Mouse (Mus musculus) E14TG2a.4 (cell line): ENCODE data around the gene Cyp17a1.
A peak's percentile ranks its signal among the peaks of the same experiment; 100 is the strongest.

Source experiments
- H3K27me3 ChIP-seq: 2 replicates; pipeline ENCODE4 v1.6.1; 2014; ENCODE audit warnings: low read length, control low read depth; ENCODE audit not compliant: insufficient read depth
- H3K36me3 ChIP-seq: 2 replicates; pipeline ENCODE4 v1.6.1; 2014; ENCODE audit warnings: low read length, control low read depth; ENCODE audit not compliant: insufficient read depth
- H3K4me1 ChIP-seq: replicated peaks from 2 replicates; pipeline ENCODE4 v1.6.1; 2014; ENCODE audit warnings: low read depth, low read length, control low read depth
- H3K4me3 ChIP-seq: replicated peaks from 2 replicates; pipeline ENCODE4 v1.5.1; 2014; ENCODE audit warnings: mild to moderate bottlenecking, low read length
- H3K9me3 ChIP-seq: 2 replicates; pipeline ENCODE4 v1.6.1; 2014; ENCODE audit warnings: low read length, control low read depth
- CTCF ChIP-seq: conservative IDR thresholded peaks from 2 replicates; pipeline ENCODE4 v1.5.1; 2014; ENCODE audit warnings: low read length
- NANOG ChIP-seq: IDR thresholded peaks from 2 replicates; pipeline ENCODE4 v1.6.1; 2014; ENCODE audit warnings: borderline replicate concordance, low read length, mixed read lengths
- POU5F1 ChIP-seq: IDR thresholded peaks from 2 replicates; pipeline ENCODE4 v1.6.1; 2014; ENCODE audit warnings: low read length, borderline replicate concordance

Gene Cyp17a1

GRCm38 (mm10) chr19:46621236-46622183 lies 51.5 kb downstream of the Cyp17a1 start:
- TF ChIP-seq NANOG (no peak), POU5F1 (no peak), CTCF (no peak)
- Histone ChIP-seq H3K36me3 (peaks cover 32% of the 10 kb centered on the region), H3K4me3 (no peak overlapping the region), H3K9me3 (no peaks in the 10 kb centered on the region), H3K27me3 (no peaks in the 10 kb centered on the region), H3K4me1 (peaks cover 80% of the 10 kb centered on the region)

GRCm38 (mm10) chr19:46620016-46620808 lies 52.8 kb downstream of the Cyp17a1 start:
- Histone ChIP-seq H3K4me3 (no peak overlapping the region), H3K36me3 (peaks cover 30% of the 10 kb centered on the region), H3K4me1 (peaks cover 92% of the 10 kb centered on the region), H3K9me3 (no peaks in the 10 kb centered on the region), H3K27me3 (no peaks in the 10 kb centered on the region)
- TF ChIP-seq POU5F1 (no peak), CTCF (no peak), NANOG (no peak)

GRCm38 (mm10) chr19:46619518-46619917 lies 53.5 kb downstream of the Cyp17a1 start:
- Histone ChIP-seq H3K36me3 (peaks cover 27% of the 10 kb centered on the region), H3K4me3 (no peak overlapping the region), H3K27me3 (no peaks in the 10 kb centered on the region), H3K4me1 (peaks cover 86% of the 10 kb centered on the region), H3K9me3 (no peaks in the 10 kb centered on the region)
- TF ChIP-seq NANOG (no peak), POU5F1 (no peak), CTCF (no peak)

- Histone ChIP-seq H3K4me3 (no peak overlapping the region), H3K36me3 (peaks cover 29% of the 10 kb centered on the region), H3K27me3 (no peaks in the 10 kb centered on the region), H3K9me3 (no peaks in the 10 kb centered on the region), H3K4me1 (peaks cover 80% of the 10 kb centered on the region)
- TF ChIP-seq CTCF (no peak), POU5F1 (no peak), NANOG (no peak)
These were observed 54.0 kb downstream of the Cyp17a1 start for GRCm38 (mm10) chr19:46619001-46619400.

DNA sequence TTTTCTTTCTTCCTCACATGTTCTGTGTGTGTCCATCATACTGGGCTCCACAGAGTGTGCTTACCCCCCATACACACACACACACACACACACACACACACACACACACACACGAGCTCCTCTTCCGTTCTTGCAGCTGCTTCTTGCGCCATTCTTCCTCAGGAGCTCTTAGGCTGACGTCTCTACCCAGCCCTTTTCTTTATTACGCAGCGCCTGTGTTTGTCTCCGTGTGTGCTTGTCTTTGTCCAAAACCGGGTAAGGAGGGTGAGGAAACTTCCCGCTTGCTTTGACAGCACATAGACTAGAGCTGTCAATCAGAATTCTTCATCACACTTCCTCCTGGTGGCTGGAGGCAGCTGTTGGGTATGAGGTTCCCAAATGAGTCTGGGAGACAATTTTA lies 54.6 kb downstream of the Cyp17a1 start:
- Histone ChIP-seq H3K4me3 (no peak overlapping the region), H3K4me1 (peaks cover 74% of the 10 kb centered on the region), H3K27me3 (no peaks in the 10 kb centered on the region), H3K9me3 (no peaks in the 10 kb centered on the region), H3K36me3 (peaks cover 36% of the 10 kb centered on the region)
- TF ChIP-seq CTCF (no peak), NANOG (no peak), POU5F1 (no peak)

DNA sequence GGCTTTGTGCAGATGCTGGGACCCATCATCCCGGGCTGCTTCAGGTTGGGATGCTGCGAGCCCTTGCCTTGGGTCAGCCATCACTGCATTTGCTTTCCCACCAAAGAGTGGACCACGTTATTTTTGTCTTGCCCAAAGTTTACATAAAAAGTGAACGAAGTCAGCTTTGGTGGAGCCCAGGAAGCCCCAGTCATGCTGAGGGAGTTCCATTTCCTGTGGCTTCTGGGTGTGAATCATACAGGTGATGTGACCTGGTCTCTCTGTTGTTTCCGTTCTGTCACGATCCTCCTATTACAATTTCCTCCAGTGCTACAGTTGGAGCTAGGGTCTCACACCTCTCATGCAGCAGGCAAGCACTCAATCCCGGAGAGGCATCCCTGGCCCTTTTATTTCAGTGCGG lies 55.6 kb downstream of the Cyp17a1 start:
- no peaks in the 10 kb centered on the region for H3K9me3 ChIP-seq
- H3K27me3 ChIP-seq, result no peaks in the 10 kb centered on the region
- peaks cover 65% of the 10 kb centered on the region for H3K4me1 ChIP-seq
- H3K36me3 ChIP-seq, result peaks cover 44% of the 10 kb centered on the region
- H3K4me3 ChIP-seq, result 0 out of 2 replicates have a peak overlapping the region, but pooled peaks have one; percentile 2
- no peak for TF ChIP-seq NANOG
- no peak for TF ChIP-seq POU5F1
- TF ChIP-seq CTCF, result no peak
